Mouse (Mus musculus) megakaryocyte, embryonic 14.5 days (primary cell): Measurements from ENCODE around the gene Actr2.
"Not testable (repeated sequence)": the region's sequence is repeated elsewhere in the genome, so short reads cannot be mapped to it uniquely, and the experiment has no call there.

Experiments used
- FLI1 ChIP-seq: IDR thresholded peaks from 2 replicates; pipeline ENCODE4 v1.6.1; 2012; ENCODE audit warnings: low read length, inconsistent platforms, mixed read lengths
- GATA1 ChIP-seq: IDR thresholded peaks from 3 replicates; pipeline ENCODE4 v1.6.1; 2012; ENCODE audit warnings: mixed read lengths, low read length, inconsistent platforms, borderline replicate concordance

- not testable (repeated sequence) for TF ChIP-seq GATA1, FLI1
Observed at GRCm38 (mm10) chr11:20064086-20064485, 48.6 kb downstream of the Actr2 start.
